Mouse (Mus musculus) ES-Bruce4 (cell line): ENCODE measurements around the gene Map3k12. TPM values are rescaled to one million over a fixed set of nuclear protein-coding genes. Genes with fewer than 3 reads are reported as not detected.

ENCODE experiments used
- H3K27ac ChIP-seq: 2 replicates; pipeline ENCODE4 v1.5.1; 2012; ENCODE audit warnings: low read length, inconsistent platforms; ENCODE audit not compliant: insufficient read depth
- H3K27me3 ChIP-seq: 2 replicates; pipeline ENCODE4 v1.6.1; 2012; ENCODE audit warnings: mild to moderate bottlenecking, low read length, inconsistent platforms; ENCODE audit not compliant: control insufficient read depth, poor library complexity, insufficient read depth, severe bottlenecking
- H3K36me3 ChIP-seq: 2 replicates; pipeline ENCODE4 v1.6.1; 2012; ENCODE audit warnings: inconsistent platforms, mild to moderate bottlenecking, low read length, moderate library complexity; ENCODE audit not compliant: control insufficient read depth, poor library complexity, insufficient read depth, severe bottlenecking
- H3K4me1 ChIP-seq: one replicate; pipeline ENCODE4 v1.8.1; 2011; ENCODE audit warnings: low read length; ENCODE audit not compliant: control insufficient read depth, insufficient read depth
- H3K4me3 ChIP-seq: 2 replicates; pipeline ENCODE4 v1.5.1; 2011; ENCODE audit warnings: low read depth, mild to moderate bottlenecking, low read length
- H3K9ac ChIP-seq: 2 replicates; pipeline ENCODE4 v1.6.1; 2012; ENCODE audit warnings: low read depth, mild to moderate bottlenecking, inconsistent platforms; ENCODE audit not compliant: poor library complexity, severe bottlenecking
- H3K9me3 ChIP-seq: replicated peaks from 2 replicates; pipeline ENCODE4 v1.6.1; 2012; ENCODE audit warnings: mild to moderate bottlenecking, low read length, inconsistent platforms; ENCODE audit not compliant: control insufficient read depth, poor library complexity, insufficient read depth, severe bottlenecking
- CTCF ChIP-seq: IDR thresholded peaks from one replicate; pipeline ENCODE4 v1.8.1; 2011; ENCODE audit warnings: low read depth, low read length
- EP300 ChIP-seq: IDR thresholded peaks from 2 replicates; pipeline ENCODE4 v1.6.1; 2011; ENCODE audit warnings: low read depth, low read length; ENCODE audit not compliant: insufficient read depth
- POLR2A ChIP-seq: IDR thresholded peaks from one replicate; pipeline ENCODE4 v1.8.1; 2011; ENCODE audit warnings: low read length; ENCODE audit not compliant: insufficient read depth
- polyA plus RNA-seq: library from polyadenylated mRNA; stranded (reverse); fragments of >200 nt; gene quantifications from 2 replicates; pipeline ENCODE4 v1.2.4, GENCODE M21; 2011; ENCODE audit warnings: low read depth; ENCODE audit not compliant: missing spikeins, insufficient read depth, insufficient read length

Gene Map3k12
- polyA plus RNA-seq, 1 experiment, result 11.1 TPM

- TF ChIP-seq EP300, result no peak
- no peak for TF ChIP-seq POLR2A
- no peak for TF ChIP-seq CTCF
- no peaks in the 10 kb centered on the region for H3K9me3 ChIP-seq
- H3K9ac ChIP-seq, result no peak overlapping the region
- peaks cover 2% of the 10 kb centered on the region for H3K36me3 ChIP-seq
- no peak overlapping the region for H3K4me3 ChIP-seq
- no peaks in the 10 kb centered on the region for H3K27me3 ChIP-seq
- H3K27ac ChIP-seq, result no peak overlapping the region
- H3K4me1 ChIP-seq, result no peaks in the 10 kb centered on the region
These were observed 15.4 kb upstream of the Map3k12 start for GRCm38 (mm10) chr15:102532106-102532900.

- Histone ChIP-seq H3K36me3 (peaks cover under 1% of the 10 kb centered on the region), H3K27me3 (no peaks in the 10 kb centered on the region), H3K4me1 (no peaks in the 10 kb centered on the region), H3K27ac (no peak overlapping the region), H3K9ac (no peak overlapping the region), H3K4me3 (no peak overlapping the region), H3K9me3 (no peaks in the 10 kb centered on the region)
- no peak for TF ChIP-seq CTCF
- no peak for TF ChIP-seq POLR2A
- TF ChIP-seq EP300, result no peak
These were observed 14.7 kb upstream of the Map3k12 start for GRCm38 (mm10) chr15:102531586-102531985.

GRCm38 (mm10) chr15:102530566-102530965 lies 13.7 kb upstream of the Map3k12 start:
- no peak overlapping the region for H3K9ac ChIP-seq
- H3K4me3 ChIP-seq, result no peak overlapping the region
- H3K9me3 ChIP-seq, result no peaks in the 10 kb centered on the region
- no peaks in the 10 kb centered on the region; the same call in none of the 2 replicates for H3K36me3 ChIP-seq
- no peaks in the 10 kb centered on the region for H3K4me1 ChIP-seq
- no peaks in the 10 kb centered on the region for H3K27me3 ChIP-seq
- TF ChIP-seq CTCF, result no peak
- no peak for TF ChIP-seq EP300
- no peak for TF ChIP-seq POLR2A
- H3K27ac ChIP-seq, result no peak overlapping the region

GRCm38 (mm10) chr15:102528396-102528795 lies 11.5 kb upstream of the Map3k12 start:
- no peaks in the 10 kb centered on the region for H3K9me3 ChIP-seq
- no peaks in the 10 kb centered on the region for H3K4me1 ChIP-seq
- H3K9ac ChIP-seq, result no peak overlapping the region
- H3K27me3 ChIP-seq, result no peaks in the 10 kb centered on the region
- no peak overlapping the region for H3K4me3 ChIP-seq
- TF ChIP-seq EP300 (no peak), POLR2A (no peak), CTCF (no peak)
- H3K27ac ChIP-seq, result no peak overlapping the region
- peaks cover 3% of the 10 kb centered on the region; the same call in 1 of the 2 replicates for H3K36me3 ChIP-seq

GRCm38 (mm10) chr15:102527936-102528335 lies 11.1 kb upstream of the Map3k12 start:
- Histone ChIP-seq H3K4me3 (no peak overlapping the region), H3K27me3 (no peaks in the 10 kb centered on the region), H3K36me3 (peaks cover 3% of the 10 kb centered on the region; the same call in 1 of the 2 replicates), H3K4me1 (no peaks in the 10 kb centered on the region), H3K27ac (no peak overlapping the region), H3K9me3 (no peaks in the 10 kb centered on the region), H3K9ac (no peak overlapping the region)
- TF ChIP-seq POLR2A (no peak), CTCF (peak; percentile 73)

- Histone ChIP-seq H3K4me1 (no peaks in the 10 kb centered on the region), H3K27me3 (no peaks in the 10 kb centered on the region), H3K4me3 (no peak overlapping the region), H3K27ac (no peak overlapping the region), H3K9me3 (no peaks in the 10 kb centered on the region), H3K9ac (no peak overlapping the region), H3K36me3 (peaks cover 7% of the 10 kb centered on the region; the same call in 1 of the 2 replicates)
- no peak for TF ChIP-seq EP300
- TF ChIP-seq POLR2A, result no peak
- no peak for TF ChIP-seq CTCF
These were observed 9.5 kb upstream of the Map3k12 start for GRCm38 (mm10) chr15:102526111-102527002.
